Mouse (Mus musculus) MEL (cell line): ENCODE measurements around the gene Stra6. TPM values are rescaled to one million over a fixed set of nuclear protein-coding genes. Genes with fewer than 3 reads are reported as not detected.

Experiments
- DNase-seq: peaks from one replicate; pipeline ENCODE4 v3.0.0; 2011; ENCODE audit warnings: low read depth, low spot score
- H3K27ac ChIP-seq: 2 replicates; pipeline ENCODE4 v1.5.1; 2012; ENCODE audit warnings: low read depth, mild to moderate bottlenecking, control low read depth, low read length, moderate library complexity; ENCODE audit not compliant: control insufficient read depth
- H3K27me3 ChIP-seq, 2 experiments: fragments of 150-350 bp in 1 of 2; sonication (generic) in 1 of 2; 2 replicates each; pipeline ENCODE4 v1.6.1; 2012; ENCODE audit warnings: low read length in 2 of 2, mild to moderate bottlenecking in 2 of 2, improper control_type of control experiment in 1 of 2, moderate library complexity in 1 of 2; ENCODE audit not compliant: insufficient read depth in 2 of 2, control insufficient read depth in 1 of 2
- H3K36me3 ChIP-seq, 2 experiments: 2 replicates each; pipeline ENCODE4 v1.6.1; 2012 to 2014; ENCODE audit warnings: low read length in 2 of 2, improper control_type of control experiment in 1 of 2, inconsistent platforms in 1 of 2, mild to moderate bottlenecking in 1 of 2; ENCODE audit not compliant: insufficient read depth in 2 of 2, control insufficient read depth in 1 of 2
- H3K4me1 ChIP-seq, 2 experiments: fragments of 150-350 bp in 1 of 2; sonication (generic) in 1 of 2; 2 replicates each; pipeline ENCODE4 v1.6.1; 2012; ENCODE audit warnings: low read length in 2 of 2, improper control_type of control experiment in 1 of 2, mild to moderate bottlenecking in 1 of 2; ENCODE audit not compliant: insufficient read depth in 2 of 2, control insufficient read depth in 1 of 2
- H3K4me3 ChIP-seq, 2 experiments: fragments of 150-350 bp in 1 of 2; sonication (generic) in 1 of 2; 2 replicates each; pipeline ENCODE4 v1.5.1; 2012; ENCODE audit warnings: low read depth in 2 of 2, low read length in 2 of 2, mild to moderate bottlenecking in 2 of 2, moderate library complexity in 2 of 2, control low read depth in 1 of 2, improper control_type of control experiment in 1 of 2; ENCODE audit not compliant: control insufficient read depth in 1 of 2, insufficient read depth in 1 of 2
- H3K79me2 ChIP-seq: 2 replicates; pipeline ENCODE4 v1.6.1; 2012; ENCODE audit warnings: mild to moderate bottlenecking, low read length, moderate library complexity; ENCODE audit not compliant: control insufficient read depth, poor library complexity, insufficient read depth
- H3K9ac ChIP-seq: 2 replicates; pipeline ENCODE4 v1.6.1; 2012; ENCODE audit warnings: low read depth, mild to moderate bottlenecking, control low read depth, low read length, moderate library complexity; ENCODE audit not compliant: control insufficient read depth, poor library complexity, severe bottlenecking
- H3K9me3 ChIP-seq: fragments of 150-350 bp; sonication (generic); replicated peaks from 2 replicates; pipeline ENCODE4 v1.6.1; 2012; ENCODE audit warnings: mild to moderate bottlenecking, low read length, improper control_type of control experiment, moderate library complexity; ENCODE audit not compliant: insufficient read depth
- CHD1 ChIP-seq: IDR thresholded peaks from 2 replicates; pipeline ENCODE4 v1.6.1; 2012; ENCODE audit warnings: low read depth, mild to moderate bottlenecking, inconsistent platforms, low read length, improper control_type of control experiment
- CHD2 ChIP-seq: IDR thresholded peaks from 2 replicates; pipeline ENCODE4 v1.6.1; 2011; ENCODE audit warnings: low read length, improper control_type of control experiment
- ELF1 ChIP-seq: IDR thresholded peaks from 2 replicates; pipeline ENCODE4 v1.6.1; 2014; ENCODE audit warnings: low read depth, mild to moderate bottlenecking, inconsistent platforms, low read length, improper control_type of control experiment, moderate library complexity
- GABPA ChIP-seq: IDR thresholded peaks from 2 replicates; pipeline ENCODE4 v1.6.1; 2012; ENCODE audit warnings: low read depth, mild to moderate bottlenecking, inconsistent platforms, low read length, improper control_type of control experiment, moderate library complexity
- HCFC1 ChIP-seq: IDR thresholded peaks from 2 replicates; pipeline ENCODE4 v1.6.1; 2012; ENCODE audit warnings: low read depth, mild to moderate bottlenecking, inconsistent platforms, low read length, improper control_type of control experiment, moderate library complexity
- JUND ChIP-seq: IDR thresholded peaks from 2 replicates; pipeline ENCODE4 v1.6.1; 2011; ENCODE audit warnings: low read depth, mild to moderate bottlenecking, improper control_type of control experiment, low read length
- KAT2A ChIP-seq: conservative IDR thresholded peaks from 2 replicates; pipeline ENCODE4 v1.6.1; 2012; ENCODE audit warnings: low read depth, low read length, improper control_type of control experiment, inconsistent platforms
- MAFK ChIP-seq: IDR thresholded peaks from 2 replicates; pipeline ENCODE4 v1.6.1; 2011; ENCODE audit warnings: low read depth, mild to moderate bottlenecking, low read length, improper control_type of control experiment, borderline replicate concordance
- MYB ChIP-seq: IDR thresholded peaks from 2 replicates; pipeline ENCODE4 v1.6.1; 2011; ENCODE audit warnings: mild to moderate bottlenecking, low read depth, low read length, improper control_type of control experiment
- NRF1 ChIP-seq: IDR thresholded peaks from 2 replicates; pipeline ENCODE4 v1.6.1; 2014; ENCODE audit warnings: low read depth, mild to moderate bottlenecking, inconsistent platforms, low read length, improper control_type of control experiment, moderate library complexity; ENCODE audit not compliant: poor library complexity, insufficient read depth, severe bottlenecking
- POLR2A ChIP-seq, 2 experiments: IDR thresholded peaks; 2 replicates each; pipeline ENCODE4 v1.6.1; 2011 to 2012; ENCODE audit warnings: low read length in 2 of 2, mild to moderate bottlenecking in 2 of 2, control low read depth in 1 of 2, improper control_type of control experiment in 1 of 2, low read depth in 1 of 2, moderate library complexity in 1 of 2; ENCODE audit not compliant: control insufficient read depth in 1 of 2, insufficient read depth in 1 of 2, poor library complexity in 1 of 2
- POLR2AphosphoS5 ChIP-seq: IDR thresholded peaks from 2 replicates; pipeline ENCODE4 v1.6.1; 2012; ENCODE audit warnings: low read depth, borderline replicate concordance, mild to moderate bottlenecking, inconsistent platforms, low read length, moderate library complexity, mixed read lengths
- TBP ChIP-seq: IDR thresholded peaks from 2 replicates; pipeline ENCODE4 v1.8.0; 2011; ENCODE audit warnings: low read depth, low read length, improper control_type of control experiment
- UBTF ChIP-seq: IDR thresholded peaks from 2 replicates; pipeline ENCODE4 v1.6.1; 2012; ENCODE audit warnings: low read depth, mild to moderate bottlenecking, inconsistent platforms, low read length, improper control_type of control experiment, moderate library complexity, borderline replicate concordance; ENCODE audit not compliant: insufficient read depth
- USF1 ChIP-seq: IDR thresholded peaks from 2 replicates; pipeline ENCODE4 v1.6.1; 2014; ENCODE audit warnings: low read depth, mild to moderate bottlenecking, inconsistent platforms, low read length, improper control_type of control experiment, moderate library complexity
- ZC3H11A ChIP-seq: IDR thresholded peaks from 2 replicates; pipeline ENCODE4 v1.6.1; 2012; ENCODE audit warnings: low read depth, mild to moderate bottlenecking, inconsistent platforms, low read length, improper control_type of control experiment
- ZKSCAN1 ChIP-seq: IDR thresholded peaks from 2 replicates; pipeline ENCODE4 v1.6.1; 2012; ENCODE audit warnings: low read depth, mild to moderate bottlenecking, inconsistent platforms, low read length, improper control_type of control experiment, moderate library complexity
- ZNF384 ChIP-seq: IDR thresholded peaks from 2 replicates; pipeline ENCODE4 v1.6.1; 2012; ENCODE audit warnings: low read depth, mild to moderate bottlenecking, inconsistent platforms, low read length, improper control_type of control experiment
- polyA plus RNA-seq, 2 experiments: library from polyadenylated mRNA; stranded (reverse) in 1 of 2; unstranded in 1 of 2; fragments of >175 nt in 1 of 2; fragments of >200 nt in 1 of 2; gene quantifications; 2 replicates each; pipeline versions ENCODE4 v1.2.1 to v1.2.4; 2012; ENCODE audit warnings: low replicate concordance in 2 of 2, low read depth in 1 of 2; ENCODE audit not compliant: insufficient read length in 2 of 2, insufficient read depth in 1 of 2, missing spikeins in 1 of 2
- total RNA-seq: library from RNA; depleted of rRNA; stranded (reverse); fragments of 300-350 nt; gene quantifications from 2 replicates; pipeline ENCODE4 v1.2.3, GENCODE M21; 2012

The Stra6 gene
- total and polyA plus RNA-seq, 3 experiments = not detected

- Histone ChIP-seq H3K27ac (no peak overlapping the region), H3K9ac (no peak overlapping the region), H3K9me3 (no peaks in the 10 kb centered on the region), H3K4me1 (no peaks in the 10 kb centered on the region), H3K4me3 (no peak overlapping the region), H3K79me2 (no peaks in the 10 kb centered on the region), H3K27me3 (peaks cover 7 to 23% of the 10 kb centered on the region in 2 experiments), H3K36me3 (no peaks in the 10 kb centered on the region)
- no peak for DNase-seq
- no peak for TF ChIP-seq ZC3H11A
- TF ChIP-seq GABPA = no peak
- no peak for TF ChIP-seq CHD1
- TF ChIP-seq KAT2A = no peak
- no peak for TF ChIP-seq CHD2
- no peak for TF ChIP-seq ZKSCAN1
- TF ChIP-seq HCFC1 = no peak
- TF ChIP-seq POLR2A (IDR thresholded peaks at IDR 0.05; ENCODE audit: control insufficient read depth in 1 of 2, insufficient read depth in 1 of 2, low read depth in 1 of 2, low read length in 2 of 2, poor library complexity in 1 of 2) = no peak
Measured at GRCm38 (mm10) chr9:58145417-58145816, 81.8 kb downstream of the Stra6 start.

DNA sequence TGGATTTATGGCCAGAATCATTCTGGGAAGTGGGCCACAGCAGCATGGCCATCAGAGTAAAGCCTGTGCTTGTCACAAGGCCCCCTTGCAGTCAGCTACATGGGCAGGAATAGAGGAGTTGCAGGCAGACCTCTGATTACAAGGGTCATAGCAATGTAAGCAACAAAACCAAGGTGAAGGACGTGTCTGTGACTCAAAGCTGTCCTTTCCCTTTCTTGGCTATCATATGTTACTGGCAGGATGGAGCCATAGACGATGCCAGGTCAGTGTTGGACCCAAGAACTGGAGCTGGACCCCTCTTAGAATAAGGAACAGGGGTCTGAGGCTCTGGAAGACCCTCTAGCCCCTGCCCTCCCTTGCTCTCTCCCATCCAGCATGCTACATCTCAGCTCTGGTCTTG, 85.2 kb downstream of the Stra6 start:
- Histone ChIP-seq H3K36me3 (no peaks in the 10 kb centered on the region), H3K27me3 (peaks cover 4 to 34% of the 10 kb centered on the region in 2 experiments), H3K4me1 (no peaks in the 10 kb centered on the region)

GRCm38 (mm10) chr9:58150733-58151361, 87.3 kb downstream of the Stra6 start:
- no peak for TF ChIP-seq CHD2
- no peak for TF ChIP-seq NRF1
- no peak for TF ChIP-seq JUND
- no peak for TF ChIP-seq USF1
- no peak for TF ChIP-seq ZC3H11A
- TF ChIP-seq POLR2AphosphoS5 = no peak
- no peak for TF ChIP-seq ELF1
- TF ChIP-seq TBP = no peak
- no peak for TF ChIP-seq MAFK
- TF ChIP-seq POLR2A (IDR thresholded peaks at IDR 0.05; ENCODE audit: control insufficient read depth in 1 of 2, insufficient read depth in 1 of 2, low read depth in 1 of 2, low read length in 2 of 2, poor library complexity in 1 of 2) = no peak
- no peak for TF ChIP-seq MYB
- H3K9me3 ChIP-seq = no peaks in the 10 kb centered on the region
- H3K79me2 ChIP-seq = no peaks in the 10 kb centered on the region
- H3K27ac ChIP-seq = no peak overlapping the region
- H3K36me3 ChIP-seq = no peaks in the 10 kb centered on the region
- H3K9ac ChIP-seq = no peak overlapping the region
- H3K4me3 ChIP-seq = no peak overlapping the region
- no peak for DNase-seq
- H3K27me3 ChIP-seq = peaks cover 4 to 41% of the 10 kb centered on the region in 2 experiments
- no peaks in the 10 kb centered on the region for H3K4me1 ChIP-seq

More for the DNA sequence above, 85.2 kb downstream of the Stra6 start:
- TF ChIP-seq ZNF384 (no peak), UBTF (no peak), KAT2A (no peak), MAFK (no peak)
- no peak overlapping the region for H3K9ac ChIP-seq
- H3K9me3 ChIP-seq = no peaks in the 10 kb centered on the region
- no peak for DNase-seq
- no peak overlapping the region for H3K4me3 ChIP-seq
- H3K79me2 ChIP-seq = no peaks in the 10 kb centered on the region
- H3K27ac ChIP-seq = no peak overlapping the region
